Mouse (Mus musculus): ENCODE data around the gene Arnt.

GRCm38 (mm10) chr3:95538936-95539335, 104.7 kb downstream of the Arnt start:
- TF ChIP-seq CTCF (IDR thresholded peaks at IDR 0.05; ENCODE audit: low read depth, low read length) = no peak
- TF ChIP-seq POLR2A (IDR thresholded peaks at IDR 0.05; ENCODE audit: extremely low read depth, insufficient read depth, low read length) = no peak

Data from liver, adult 2 months (tissue).